Mouse (Mus musculus): ENCODE results near the gene Gm35549. TPM values are rescaled to one million over a fixed set of nuclear protein-coding genes. Genes with fewer than 3 reads are reported as not detected.

The Gm35549 gene
- polyA plus RNA-seq, 1 experiment: not detected

DNA sequence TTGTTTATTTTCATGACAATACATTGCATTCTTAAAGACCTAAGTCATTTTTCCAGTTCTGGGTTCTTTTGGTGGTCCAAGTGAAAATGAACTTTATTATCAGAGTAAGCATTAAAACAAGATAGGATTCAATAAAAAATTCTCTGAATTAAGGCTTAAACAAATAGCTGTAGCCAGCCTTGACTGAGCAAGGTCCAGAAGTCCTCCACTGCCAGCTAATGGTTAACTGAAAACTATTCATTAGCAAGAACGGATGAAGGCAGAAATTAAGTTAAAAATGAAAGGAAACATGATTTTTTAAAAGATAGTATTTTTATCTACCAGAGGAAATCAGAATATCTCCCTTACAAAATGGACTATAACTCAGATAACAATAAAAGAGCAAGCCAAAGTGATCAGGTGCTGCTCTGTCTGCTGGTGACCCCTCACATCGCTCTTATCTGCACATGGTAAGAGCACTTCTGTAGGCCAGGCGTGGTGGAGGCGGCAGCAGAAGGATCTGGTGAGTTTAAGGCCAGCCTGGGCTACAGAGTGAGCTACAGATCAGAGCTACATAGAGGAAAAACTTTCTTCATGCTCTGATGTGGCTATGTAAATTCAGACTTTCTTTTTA lies 28.5 kb downstream of the Gm35549 start:
- no peak for TF ChIP-seq CTCF (IDR thresholded peaks at IDR 0.05; ENCODE audit: control insufficient read depth, insufficient read depth, low read length)
- no peak for TF ChIP-seq POLR2A (IDR thresholded peaks at IDR 0.05; ENCODE audit: borderline replicate concordance, control insufficient read depth, low read depth, low read length)
- Histone ChIP-seq H3K4me1 (ENCODE audit: control insufficient read depth, insufficient read depth, low read length) (no peaks in the 10 kb centered on the region), H3K4me3 (replicated peaks; ENCODE audit: control insufficient read depth, low read depth, low read length) (no peak overlapping the region), H3K27ac (ENCODE audit: control insufficient read depth, insufficient read depth, low read depth, low read length, poor library complexity) (no peak overlapping the region)
- WGBS: 85% methylated on average over 4 of the region's 4 CpGs

DNA sequence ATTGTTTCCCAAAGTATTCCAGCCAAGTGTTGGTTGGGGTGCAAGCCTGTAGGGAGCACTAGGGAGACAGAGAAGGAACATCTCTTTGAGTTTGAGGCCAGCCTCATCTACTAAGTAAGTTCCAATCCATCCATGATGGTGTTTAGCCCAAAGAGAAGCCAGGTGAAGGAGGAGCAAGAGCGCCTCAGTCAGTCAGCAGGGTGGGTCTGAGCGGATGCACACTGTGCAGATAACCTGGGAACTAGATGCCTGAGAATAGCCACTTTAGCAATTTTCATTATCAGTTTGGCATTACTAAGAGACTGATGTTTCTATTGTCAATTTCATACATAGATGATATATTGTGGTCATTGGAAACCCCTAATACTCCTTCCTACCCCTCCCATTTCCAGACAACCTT lies 29.1 kb downstream of the Gm35549 start:
- TF ChIP-seq CTCF (IDR thresholded peaks at IDR 0.05; ENCODE audit: control insufficient read depth, insufficient read depth, low read length) (no peak), POLR2A (IDR thresholded peaks at IDR 0.05; ENCODE audit: borderline replicate concordance, control insufficient read depth, low read depth, low read length) (no peak)
- no peak overlapping the region for H3K4me3 ChIP-seq (replicated peaks; ENCODE audit: control insufficient read depth, low read depth, low read length)
- H3K4me1 ChIP-seq (ENCODE audit: control insufficient read depth, insufficient read depth, low read length): no peaks in the 10 kb centered on the region
- 92% methylated on average over 2 of the region's 2 CpGs for WGBS
- H3K27ac ChIP-seq (ENCODE audit: control insufficient read depth, insufficient read depth, low read depth, low read length, poor library complexity): no peak overlapping the region

DNA sequence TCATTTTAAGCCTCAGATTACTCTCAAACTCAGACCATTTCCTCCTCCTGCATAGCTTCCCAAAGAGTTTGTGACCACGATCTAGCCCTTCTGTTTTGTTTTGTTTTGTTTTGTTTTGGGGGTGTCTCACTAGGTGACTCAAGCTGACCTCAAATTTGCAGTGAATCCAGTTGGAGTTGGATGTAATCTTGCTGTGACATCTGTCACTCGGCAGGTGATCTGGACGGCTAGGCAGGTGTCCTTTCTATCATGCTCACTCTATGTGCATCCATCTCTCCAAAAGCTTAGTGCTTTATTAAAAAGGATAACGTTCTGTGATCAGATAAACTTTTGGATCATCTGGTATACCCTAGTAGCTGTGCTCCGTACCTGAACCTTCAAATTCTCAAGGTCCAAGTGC lies 31.4 kb downstream of the Gm35549 start:
- 79% methylated on average over 5 of the region's 5 CpGs for WGBS
- Histone ChIP-seq H3K4me1 (ENCODE audit: control insufficient read depth, insufficient read depth, low read length) (no peaks in the 10 kb centered on the region), H3K4me3 (replicated peaks; ENCODE audit: control insufficient read depth, low read depth, low read length) (no peak overlapping the region), H3K27ac (ENCODE audit: control insufficient read depth, insufficient read depth, low read depth, low read length, poor library complexity) (no peak overlapping the region)
- no peak for TF ChIP-seq CTCF (IDR thresholded peaks at IDR 0.05; ENCODE audit: control insufficient read depth, insufficient read depth, low read length)
- TF ChIP-seq POLR2A (IDR thresholded peaks at IDR 0.05; ENCODE audit: borderline replicate concordance, control insufficient read depth, low read depth, low read length): no peak

DNA sequence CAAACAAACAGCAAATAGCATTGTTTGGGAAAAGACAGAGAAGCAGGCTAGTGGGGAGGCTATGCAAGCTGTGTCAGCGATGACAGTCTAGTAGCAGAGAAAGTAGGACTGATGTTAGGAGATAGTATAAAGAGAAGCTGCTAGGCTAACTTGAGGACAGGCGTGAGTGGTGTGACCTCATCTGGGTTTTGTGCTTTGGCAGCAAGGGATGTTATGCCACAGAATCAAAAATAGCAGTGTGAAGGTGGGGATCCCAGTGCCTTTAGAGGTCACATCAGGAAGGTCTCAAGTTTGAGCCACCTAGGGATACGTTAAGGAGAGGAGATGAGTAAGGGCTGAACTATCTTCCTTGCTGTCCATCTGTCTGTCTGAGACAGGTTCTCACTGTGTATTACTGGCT lies 33.6 kb downstream of the Gm35549 start:
- H3K4me1 ChIP-seq (ENCODE audit: control insufficient read depth, insufficient read depth, low read length): no peaks in the 10 kb centered on the region
- 80% methylated on average over 3 of the region's 3 CpGs for WGBS
- no peak overlapping the region for H3K27ac ChIP-seq (ENCODE audit: control insufficient read depth, insufficient read depth, low read depth, low read length, poor library complexity)
- no peak overlapping the region for H3K4me3 ChIP-seq (replicated peaks; ENCODE audit: control insufficient read depth, low read depth, low read length)
- TF ChIP-seq POLR2A (IDR thresholded peaks at IDR 0.05; ENCODE audit: borderline replicate concordance, control insufficient read depth, low read depth, low read length) (no peak), CTCF (IDR thresholded peaks at IDR 0.05; ENCODE audit: control insufficient read depth, insufficient read depth, low read length) (no peak)

DNA sequence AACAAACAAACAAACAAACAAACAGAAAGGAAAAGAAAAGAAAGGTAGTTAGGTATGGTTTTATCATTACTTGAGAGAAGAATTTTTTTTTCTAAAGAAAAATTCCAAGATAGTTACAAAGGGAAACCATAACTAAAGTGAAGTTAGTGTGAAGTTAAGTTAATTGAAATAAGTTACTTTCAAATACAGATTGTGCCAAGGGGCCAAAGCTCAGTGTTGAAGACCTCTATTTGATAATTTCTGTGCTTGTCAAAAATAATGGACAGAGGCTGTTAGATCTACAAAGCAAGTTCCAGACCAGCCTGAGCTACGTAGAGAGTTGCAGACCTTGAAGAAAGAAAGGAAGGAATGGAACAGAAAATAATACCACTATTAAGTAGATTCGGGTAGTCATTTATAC lies 36.6 kb downstream of the Gm35549 start:
- Histone ChIP-seq H3K4me3 (replicated peaks; ENCODE audit: control insufficient read depth, low read depth, low read length) (no peak overlapping the region), H3K4me1 (ENCODE audit: control insufficient read depth, insufficient read depth, low read length) (no peaks in the 10 kb centered on the region)
- 86% methylated on average over 2 of the region's 2 CpGs for WGBS

DNA sequence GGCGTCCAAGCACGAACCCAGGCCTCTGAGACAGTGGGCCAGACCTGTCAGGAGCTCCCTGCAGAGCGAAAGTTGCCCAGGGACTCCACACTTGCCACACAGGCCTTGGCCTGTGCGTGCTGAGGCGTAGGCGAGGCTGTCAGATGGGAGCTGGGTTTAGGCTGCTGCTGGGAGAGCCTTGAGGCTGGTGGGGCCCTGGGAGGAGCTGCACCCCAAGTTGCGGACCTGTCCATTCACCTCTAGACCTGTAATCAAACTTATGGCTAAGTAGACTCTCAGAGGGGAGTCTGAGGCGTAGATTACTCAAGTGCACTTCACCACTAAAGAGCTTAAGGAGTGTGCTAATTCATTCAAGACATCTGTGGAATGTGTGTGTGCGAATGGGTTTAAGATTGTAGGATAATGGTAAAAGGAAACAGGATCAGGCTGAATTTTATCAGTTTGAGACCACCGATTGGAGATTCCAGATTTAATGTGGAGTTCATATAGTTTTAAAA lies 37.9 kb downstream of the Gm35549 start:
- WGBS: 19% methylated on average over 10 of the region's 10 CpGs
- Histone ChIP-seq H3K4me3 (replicated peaks; ENCODE audit: control insufficient read depth, low read depth, low read length) (peak overlapping the region; percentile 92), H3K27ac (ENCODE audit: control insufficient read depth, insufficient read depth, low read depth, low read length, poor library complexity) (peak overlapping the region; percentile 91), H3K4me1 (ENCODE audit: control insufficient read depth, insufficient read depth, low read length) (no peaks in the 10 kb centered on the region)
- TF ChIP-seq POLR2A (IDR thresholded peaks at IDR 0.05; ENCODE audit: borderline replicate concordance, control insufficient read depth, low read depth, low read length) (no peak), CTCF (IDR thresholded peaks at IDR 0.05; ENCODE audit: control insufficient read depth, insufficient read depth, low read length) (no peak)

More for the DNA sequence above, 36.6 kb downstream of the Gm35549 start:
- H3K27ac ChIP-seq (ENCODE audit: control insufficient read depth, insufficient read depth, low read depth, low read length, poor library complexity): no peak overlapping the region
- TF ChIP-seq CTCF (IDR thresholded peaks at IDR 0.05; ENCODE audit: control insufficient read depth, insufficient read depth, low read length): no peak
- TF ChIP-seq POLR2A (IDR thresholded peaks at IDR 0.05; ENCODE audit: borderline replicate concordance, control insufficient read depth, low read depth, low read length): no peak

DNA sequence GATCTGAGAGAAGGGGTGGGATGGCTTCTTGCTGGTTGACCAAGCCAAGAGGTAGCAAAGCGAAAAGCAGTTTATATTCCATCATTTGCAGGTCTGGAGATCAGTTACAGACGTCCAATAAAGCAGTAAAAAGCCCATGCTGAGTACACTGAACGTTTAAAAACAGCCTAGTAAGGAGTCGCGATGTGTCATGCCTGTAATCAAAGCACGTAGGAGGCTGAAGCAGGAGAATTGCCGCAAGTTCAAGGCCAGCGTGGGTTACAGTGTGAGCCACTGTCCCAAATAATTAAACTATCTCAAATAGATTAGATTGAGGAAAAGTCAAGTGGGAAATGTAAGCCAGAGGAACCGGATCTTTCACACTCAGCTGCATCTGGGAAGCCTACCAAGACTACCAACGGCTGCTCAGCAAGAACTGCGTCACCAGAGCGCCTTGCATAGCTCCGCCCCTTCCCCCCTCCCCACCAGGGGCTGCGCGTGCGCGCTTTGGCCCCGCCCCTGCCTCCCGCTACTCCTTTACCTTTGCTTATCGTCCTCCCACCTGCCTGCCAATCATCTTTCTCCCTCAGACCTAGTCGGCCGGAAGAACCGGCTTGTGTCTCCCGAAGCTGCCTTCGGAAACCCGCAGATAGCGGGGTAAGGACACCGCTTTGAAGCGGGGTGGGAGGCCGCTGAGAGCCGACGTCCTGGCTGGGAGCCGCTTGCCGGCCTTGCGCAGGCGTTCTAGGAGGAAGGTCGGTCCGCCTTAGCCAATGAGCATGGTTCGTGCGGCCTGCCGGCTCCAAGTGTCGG lies 38.6 kb downstream of the Gm35549 start, which contains the start of gene Tcaim:
Tcaim (plus strand) TSS at position 487 of the 792 bp plus-strand sequence.
- TF ChIP-seq CTCF (IDR thresholded peaks at IDR 0.05; ENCODE audit: control insufficient read depth, insufficient read depth, low read length) (no peak), POLR2A (IDR thresholded peaks at IDR 0.05; ENCODE audit: borderline replicate concordance, control insufficient read depth, low read depth, low read length) (peak; percentile 44; the same call in 1 of the 2 replicates)
- Histone ChIP-seq H3K27ac (ENCODE audit: control insufficient read depth, insufficient read depth, low read depth, low read length, poor library complexity) (peak within 1 kb of the TSS; percentile 91), H3K4me1 (ENCODE audit: control insufficient read depth, insufficient read depth, low read length) (no peaks in the 10 kb centered on the region), H3K4me3 (replicated peaks; ENCODE audit: control insufficient read depth, low read depth, low read length) (peak within 1 kb of the TSS; percentile 92)
- 7% methylated on average over 42 of the region's 42 CpGs for WGBS

DNA sequence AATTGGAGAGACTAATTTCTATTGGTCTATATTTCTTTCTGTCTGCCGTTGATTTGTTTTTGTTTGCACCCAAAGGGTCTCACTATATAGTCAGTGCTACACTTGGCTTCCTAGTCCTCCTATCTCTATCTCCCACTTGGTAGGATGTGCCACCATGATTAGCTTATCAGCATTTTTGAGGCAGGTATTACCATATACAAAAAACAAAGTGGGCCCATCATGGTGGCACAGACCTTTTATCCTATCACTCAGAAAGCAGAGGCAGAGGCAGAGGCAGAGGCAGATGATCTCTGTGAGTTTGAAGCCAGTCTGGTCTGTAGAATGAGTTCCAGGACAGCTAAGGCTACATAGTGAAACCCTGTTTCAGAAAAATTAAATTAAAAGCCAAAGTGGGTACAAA lies 57.3 kb downstream of the Gm35549 start:
- Histone ChIP-seq H3K4me3 (replicated peaks; ENCODE audit: control insufficient read depth, low read depth, low read length) (no peak overlapping the region), H3K27ac (ENCODE audit: control insufficient read depth, insufficient read depth, low read depth, low read length, poor library complexity) (no peak overlapping the region), H3K4me1 (ENCODE audit: control insufficient read depth, insufficient read depth, low read length) (no peaks in the 10 kb centered on the region)
- TF ChIP-seq POLR2A (IDR thresholded peaks at IDR 0.05; ENCODE audit: borderline replicate concordance, control insufficient read depth, low read depth, low read length): no peak
- no peak for TF ChIP-seq CTCF (IDR thresholded peaks at IDR 0.05; ENCODE audit: control insufficient read depth, insufficient read depth, low read length)
- WGBS: 78% methylated on average over 1 of the region's 1 CpGs
